Mouse (Mus musculus) cerebellum, adult 11-12 months (tissue): Measurements from ENCODE around the gene Myh7.
"Not testable (repeated sequence)": the region's sequence is repeated elsewhere in the genome, so short reads cannot be mapped to it uniquely, and the experiment has no call there.

ENCODE experiments used
- DNase-seq: peaks from one replicate; pipeline ENCODE4 v3.0.0; 2022

Myh7 gene

DNA sequence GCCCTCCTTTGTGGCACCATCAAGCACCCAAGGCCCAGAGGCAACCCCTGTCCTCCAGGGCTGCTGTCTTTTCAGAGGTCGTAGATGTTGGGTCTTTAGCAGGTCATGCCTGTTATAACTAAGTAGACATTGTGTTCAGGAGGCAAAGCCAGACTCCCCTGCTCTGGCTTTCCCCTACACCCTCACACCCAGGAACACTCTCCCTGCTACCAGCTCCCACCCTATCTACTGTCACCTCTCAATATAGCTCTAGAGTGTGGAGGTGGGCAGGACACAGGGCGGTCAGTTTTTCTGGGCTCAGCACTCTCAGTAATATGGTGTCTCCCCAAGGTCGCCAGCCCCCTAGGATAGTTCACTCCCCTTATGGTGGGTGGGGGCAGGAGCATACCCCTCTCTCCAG lies 26.6 kb downstream of the Myh7 start:
- no peak for DNase-seq

DNA sequence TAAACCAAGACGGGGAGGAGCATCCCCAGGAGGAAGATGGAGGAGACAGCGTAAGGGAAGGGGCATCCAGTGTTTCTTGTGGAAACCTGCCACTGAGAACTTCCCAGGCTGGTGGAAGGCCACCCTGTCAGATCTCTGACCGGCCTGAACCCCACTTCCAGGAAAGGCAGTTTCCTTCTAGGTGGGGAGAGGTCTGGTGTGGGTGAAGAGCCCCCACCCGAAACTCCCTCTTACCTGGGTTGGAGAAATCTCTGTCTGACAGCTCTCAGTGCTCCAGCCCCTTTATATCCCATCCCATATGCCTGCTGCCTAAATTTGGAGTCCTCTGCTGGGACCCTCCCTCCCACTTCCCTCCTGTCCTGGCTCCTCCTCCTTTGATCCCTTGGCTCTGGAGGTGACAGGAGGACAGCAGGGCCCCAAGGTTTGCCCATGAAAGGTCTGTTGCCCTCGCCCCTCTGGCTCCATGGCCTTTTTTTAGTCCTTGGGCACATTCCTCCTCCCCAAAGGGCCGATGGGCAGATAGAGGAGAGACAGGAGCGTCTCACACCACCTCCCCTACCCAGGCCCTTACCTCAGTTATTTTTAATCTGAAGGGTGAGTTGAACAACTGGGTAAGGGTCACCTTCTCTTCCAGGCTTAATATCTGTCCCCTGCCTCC lies 28.0 kb downstream of the Myh7 start, which contains the start of gene Myh6:
Gene Myh6 (minus strand): TSS at position 608 of the 658 bp plus-strand sequence.
- DNase-seq, result no peak

DNA sequence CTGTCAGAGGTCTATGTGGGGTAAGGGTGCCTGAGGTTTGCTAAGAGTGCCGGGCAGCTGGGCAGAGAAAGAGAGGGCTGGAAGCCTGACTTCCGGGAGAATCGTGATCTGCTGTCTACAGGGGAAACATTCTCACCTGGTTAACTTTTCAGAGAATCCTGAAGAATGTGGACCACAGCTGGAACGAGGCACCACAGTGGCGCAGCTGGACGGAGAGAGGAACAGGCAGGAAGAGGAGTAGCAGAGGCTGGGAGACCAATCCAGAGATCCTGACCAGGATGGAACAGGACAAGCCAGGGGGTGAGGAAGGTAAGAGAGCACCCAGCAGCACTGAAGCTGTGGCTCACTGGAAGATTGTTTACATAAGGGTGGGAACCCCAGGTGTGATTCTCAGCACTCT lies 28.8 kb downstream of the Myh7 start:
- DNase-seq, result no peak

DNA sequence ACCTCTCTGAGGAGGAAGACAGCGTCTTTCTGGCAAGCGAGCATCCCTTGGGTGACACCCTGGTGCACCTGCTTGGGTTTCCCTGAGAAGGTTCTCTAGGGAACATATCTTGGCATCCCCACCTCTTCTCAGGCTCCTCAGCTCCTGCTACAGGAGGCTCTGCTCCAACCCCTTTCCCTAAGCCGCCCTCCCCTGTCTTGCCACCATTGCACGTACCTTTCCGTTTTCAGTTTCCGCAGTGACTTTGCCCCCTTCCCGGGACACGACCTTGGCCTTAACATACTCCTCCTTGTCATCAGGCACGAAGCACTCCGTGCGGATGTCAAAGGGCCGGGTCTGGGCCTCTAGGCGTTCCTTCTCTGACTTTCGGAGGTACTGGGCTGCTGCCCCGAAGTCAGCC lies 29.4 kb downstream of the Myh7 start:
- no peak for DNase-seq

DNA sequence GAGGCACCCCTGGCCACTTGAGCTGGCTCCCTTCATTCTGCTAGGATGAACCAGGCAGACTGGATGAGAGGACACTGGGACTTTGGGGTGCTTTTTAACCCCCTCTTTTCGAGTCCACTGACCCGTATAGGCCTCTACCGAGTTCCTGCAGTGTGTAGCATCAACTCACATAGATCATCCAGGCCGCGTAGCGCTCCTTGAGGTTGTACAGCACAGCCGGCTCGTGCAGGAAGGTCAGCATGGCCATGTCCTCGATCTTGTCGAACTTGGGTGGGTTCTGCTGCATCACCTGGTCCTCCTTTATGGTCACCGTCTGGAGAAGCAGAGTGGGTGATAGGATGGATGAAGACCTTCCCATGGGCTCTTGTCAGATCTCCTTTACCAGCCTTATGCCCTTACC lies 30.7 kb downstream of the Myh7 start:
- no peak for DNase-seq

DNA sequence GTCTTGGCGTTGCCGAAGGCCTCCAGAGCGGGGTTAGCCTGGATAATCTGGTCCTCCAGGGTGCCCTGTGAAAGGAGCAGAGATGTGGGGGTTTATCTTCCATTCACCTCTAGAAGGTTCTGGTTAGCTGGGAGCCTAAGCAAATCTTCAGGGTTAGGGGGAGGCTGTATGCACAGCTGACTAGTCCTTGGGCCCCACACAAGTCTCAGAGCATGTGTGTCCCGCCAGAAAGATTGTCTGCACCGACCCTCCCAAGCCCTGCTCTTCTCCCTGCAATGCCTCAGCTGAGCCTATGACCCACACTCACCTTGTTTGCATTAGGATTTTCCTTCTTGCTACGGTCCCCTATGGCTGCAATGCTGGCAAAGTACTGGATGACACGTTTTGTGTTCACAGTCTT lies 31.7 kb downstream of the Myh7 start:
- no peak for DNase-seq

DNA sequence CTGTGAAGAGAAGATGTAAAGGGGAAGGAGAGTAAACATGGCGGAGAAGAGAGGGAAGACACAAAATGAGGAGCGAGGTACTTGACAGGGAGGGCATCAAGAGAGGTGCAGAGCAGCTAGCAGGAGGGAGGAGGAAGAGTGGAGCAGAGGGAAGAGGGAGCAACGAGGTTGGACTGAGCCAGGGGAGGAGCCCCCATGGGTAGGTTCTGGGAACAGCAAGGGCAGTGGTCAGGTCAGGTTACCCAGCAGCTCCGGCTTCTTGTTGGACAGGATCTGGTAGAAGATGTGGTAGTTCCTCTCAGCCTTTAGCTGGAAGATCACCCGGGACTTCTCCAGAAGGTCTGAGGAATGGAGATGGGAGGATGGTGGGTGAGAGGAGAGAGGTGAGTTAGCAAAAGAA lies 32.9 kb downstream of the Myh7 start:
- no peak for DNase-seq

DNA sequence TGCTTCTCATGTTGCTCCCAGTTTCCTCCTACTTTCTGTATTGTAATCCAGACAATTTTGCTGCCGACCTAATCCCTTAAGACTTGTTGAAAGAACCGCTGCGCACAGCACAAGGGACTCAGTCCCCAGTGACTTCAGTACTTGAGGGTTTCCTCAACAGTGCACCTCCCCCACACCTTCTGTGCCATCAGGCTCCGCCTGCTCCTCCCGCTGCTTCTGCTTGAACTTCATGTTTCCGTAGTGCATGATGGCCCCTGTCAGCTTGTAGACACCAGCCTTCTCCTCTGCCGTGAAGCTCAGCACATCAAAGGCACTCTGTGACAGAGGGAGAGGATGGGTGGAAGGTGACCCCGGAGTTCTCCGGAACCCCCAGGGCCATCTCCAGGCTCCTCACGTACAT lies 33.7 kb downstream of the Myh7 start:
- DNase-seq, result no peak

DNA sequence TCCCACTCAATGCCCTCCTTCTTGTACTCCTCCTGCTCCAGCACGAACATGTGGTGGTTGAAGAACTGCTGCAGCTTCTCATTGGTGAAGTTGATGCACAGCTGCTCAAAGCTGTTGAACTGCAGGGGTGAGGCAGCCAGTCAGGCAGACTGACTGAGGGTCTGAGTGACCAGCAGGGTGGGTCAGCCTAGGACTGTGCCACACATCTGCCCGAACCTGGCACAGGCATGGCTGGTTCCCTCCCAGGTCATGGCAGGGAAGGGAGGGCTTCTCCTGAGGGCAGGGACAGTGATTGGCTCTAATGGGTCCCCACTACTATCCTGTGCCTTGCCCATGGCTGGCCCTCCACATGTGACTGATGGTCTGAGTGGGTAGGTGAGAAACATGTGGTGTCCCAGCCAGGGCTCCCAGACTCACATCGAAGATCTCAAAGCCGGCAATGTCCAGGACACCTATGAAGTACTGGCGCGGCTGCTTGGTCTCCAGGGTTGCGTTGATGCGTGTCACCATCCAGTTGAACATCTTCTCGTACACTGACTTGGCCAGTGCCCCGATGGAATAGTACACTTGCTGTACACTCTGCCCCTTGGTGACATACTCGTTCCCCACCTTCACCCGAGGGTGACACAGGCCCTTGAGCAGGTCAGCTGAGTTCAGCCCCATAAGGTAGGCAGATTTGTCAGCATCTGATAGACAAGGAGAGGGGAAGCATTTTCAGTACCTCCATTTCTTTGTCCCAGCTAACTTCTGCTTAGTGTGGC lies 34.4 kb downstream of the Myh7 start:
- not testable (repeated sequence) for DNase-seq

DNA sequence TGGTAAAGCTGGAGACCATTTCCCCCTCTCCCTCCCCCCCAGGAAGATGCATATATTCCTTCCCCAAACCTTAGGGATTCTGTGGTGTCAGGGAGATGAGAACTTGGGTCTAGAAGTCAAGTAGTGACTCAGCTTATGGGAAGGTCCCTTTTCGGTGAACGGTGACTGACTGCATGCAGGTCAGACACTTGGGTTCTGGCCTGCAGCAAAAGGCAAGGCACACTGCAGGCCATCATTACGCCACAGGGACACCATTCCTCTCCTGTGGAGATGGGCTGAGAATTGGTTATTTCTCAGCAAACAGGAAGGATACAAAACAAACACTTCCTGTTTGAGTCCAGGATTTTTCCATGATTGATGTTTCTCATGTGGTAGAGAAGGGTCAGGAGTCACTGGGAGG lies 35.2 kb downstream of the Myh7 start:
- DNase-seq, result no peak

DNA sequence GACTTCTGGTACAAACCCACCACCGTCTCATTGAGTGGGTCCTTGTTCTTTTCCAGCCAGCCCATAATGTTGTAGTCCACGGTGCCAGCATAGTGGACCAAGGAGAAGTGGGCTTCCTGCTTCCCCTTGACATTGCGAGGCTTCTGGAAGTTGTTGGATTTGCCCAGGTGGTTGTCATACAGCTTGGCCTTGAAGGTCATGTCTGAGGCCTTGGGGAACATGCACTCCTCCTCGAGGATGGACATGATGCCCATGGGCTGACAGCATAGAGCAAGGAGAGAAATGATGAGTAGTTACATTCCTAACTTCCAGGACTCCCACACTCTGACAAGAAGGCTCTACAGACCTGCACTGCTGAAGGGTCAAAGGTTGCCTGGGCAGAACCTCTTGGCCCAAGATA lies 35.9 kb downstream of the Myh7 start:
- no peak for DNase-seq

DNA sequence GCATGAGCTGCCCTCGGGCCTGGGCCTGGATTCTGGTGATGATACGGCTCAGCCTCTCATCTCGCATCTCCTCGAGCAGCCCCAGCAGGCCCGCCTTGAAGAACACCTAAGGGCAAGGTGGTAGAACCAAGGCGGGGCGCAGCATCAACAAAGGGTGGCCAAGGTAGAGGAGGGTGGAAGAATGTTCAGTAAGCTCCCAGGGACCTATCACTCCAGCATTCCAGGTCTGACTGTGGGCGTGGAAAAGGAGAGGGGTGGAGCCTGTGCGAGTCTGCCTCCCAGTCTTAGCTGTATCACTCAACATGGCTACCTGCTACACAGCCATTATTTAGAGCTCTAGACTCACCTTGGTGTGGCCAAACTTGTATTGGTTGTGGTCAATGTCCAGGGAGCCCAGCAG lies 37.9 kb downstream of the Myh7 start:
- DNase-seq, result no peak

DNA sequence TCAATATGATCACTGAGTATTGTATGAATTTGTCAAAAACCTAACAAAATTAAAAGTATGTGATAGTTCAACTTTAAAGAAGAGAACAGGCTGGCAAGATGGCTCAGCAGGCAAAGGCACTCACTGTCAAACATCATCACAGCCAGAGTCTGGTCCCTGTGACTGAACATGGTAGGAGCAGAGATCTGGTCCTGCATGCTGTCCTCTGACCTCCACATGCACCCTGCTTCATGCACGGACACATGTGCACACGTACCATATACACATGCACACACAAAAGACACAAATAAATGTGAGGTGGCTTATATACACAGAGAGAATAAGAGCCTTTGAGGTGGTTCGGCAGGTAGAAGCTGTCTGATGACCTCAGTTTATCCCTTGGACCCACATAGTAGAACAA lies 38.9 kb downstream of the Myh7 start:
- DNase-seq, result no peak

DNA sequence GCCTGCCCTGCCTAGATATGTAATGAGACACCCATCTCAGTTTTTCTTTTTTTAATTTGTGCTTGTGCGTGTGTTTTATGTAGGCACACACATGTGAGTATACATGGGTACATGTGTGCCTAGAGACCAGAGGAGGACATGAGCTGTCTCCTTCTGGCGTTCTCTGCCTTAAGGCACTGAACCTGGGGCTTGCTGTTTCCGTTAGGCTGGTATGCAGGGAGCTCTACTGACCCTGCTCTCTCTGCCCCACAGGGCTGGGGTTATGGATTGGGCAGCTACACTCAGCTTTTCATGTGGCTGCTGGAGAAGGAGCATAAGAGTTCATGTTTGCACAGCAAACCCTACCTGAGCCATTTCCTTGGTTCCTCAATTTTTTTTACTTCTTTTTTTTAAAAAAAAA lies 40.0 kb downstream of the Myh7 start:
- no peak for DNase-seq

DNA sequence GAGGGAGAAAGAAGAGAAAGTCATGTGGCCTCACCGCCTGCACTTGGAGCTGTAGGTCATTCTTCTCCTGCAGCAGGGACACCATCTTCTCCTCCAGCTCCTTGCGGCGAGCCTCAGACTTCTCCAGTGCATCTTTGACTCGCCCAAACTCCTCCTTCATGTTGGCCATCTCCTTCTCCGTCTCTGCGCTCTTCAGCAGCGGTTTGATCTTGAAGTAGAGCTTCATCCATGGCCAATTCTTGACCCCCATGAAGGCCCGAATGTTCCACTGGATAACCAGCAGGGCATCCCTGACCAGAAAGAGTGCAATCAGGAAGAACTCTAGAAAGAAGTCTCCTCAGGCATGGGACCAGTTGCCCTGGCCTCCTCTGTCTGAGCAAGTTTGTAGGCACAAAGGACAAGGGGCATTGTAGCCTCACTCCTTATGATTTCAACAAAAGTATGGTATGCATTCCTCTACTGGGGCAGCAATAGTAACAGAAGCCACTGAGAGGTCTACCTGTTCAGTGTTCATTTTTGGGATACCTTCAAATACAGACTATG lies 40.7 kb downstream of the Myh7 start:
- no peak for DNase-seq

DNA sequence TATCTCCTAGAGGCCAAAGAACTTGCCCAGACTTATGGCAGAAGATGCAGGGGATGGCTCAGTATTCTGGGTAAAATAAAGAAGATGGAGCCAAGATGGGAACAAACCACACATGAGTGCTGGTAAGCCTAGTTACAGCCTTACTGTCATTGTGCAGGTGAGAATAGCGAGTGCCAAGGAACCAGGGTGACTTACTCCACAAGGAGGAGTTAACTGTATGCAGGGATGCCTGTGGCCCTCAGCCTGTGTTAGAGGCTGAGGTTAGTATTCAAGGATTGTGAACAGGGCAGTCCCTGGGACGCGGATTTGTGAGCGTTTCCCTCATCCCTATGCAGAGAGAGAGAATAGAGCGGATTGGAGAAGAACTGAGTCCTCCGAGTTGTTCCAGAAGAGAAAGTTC lies 42.8 kb downstream of the Myh7 start:
- no peak for DNase-seq

DNA sequence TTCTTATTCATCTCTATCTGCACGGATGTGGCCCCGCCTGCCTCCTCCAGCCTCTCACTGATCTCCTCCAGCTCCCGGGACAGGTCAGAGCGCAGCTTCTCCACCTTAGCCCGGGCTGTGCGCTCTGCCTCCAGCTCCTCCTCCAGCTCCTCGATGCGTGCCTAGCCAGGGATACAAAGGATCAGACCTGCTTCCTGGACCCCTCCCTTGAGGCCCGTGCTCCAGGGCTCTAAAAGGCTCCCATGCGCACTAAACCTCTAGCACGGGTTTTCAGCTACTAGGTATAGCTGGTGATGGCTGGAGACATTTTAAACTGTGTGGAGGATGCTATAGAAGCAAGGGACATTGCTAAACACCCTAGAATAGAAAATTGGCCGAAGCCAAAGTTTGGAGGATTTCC lies 43.9 kb downstream of the Myh7 start:
- no peak for DNase-seq

DNA sequence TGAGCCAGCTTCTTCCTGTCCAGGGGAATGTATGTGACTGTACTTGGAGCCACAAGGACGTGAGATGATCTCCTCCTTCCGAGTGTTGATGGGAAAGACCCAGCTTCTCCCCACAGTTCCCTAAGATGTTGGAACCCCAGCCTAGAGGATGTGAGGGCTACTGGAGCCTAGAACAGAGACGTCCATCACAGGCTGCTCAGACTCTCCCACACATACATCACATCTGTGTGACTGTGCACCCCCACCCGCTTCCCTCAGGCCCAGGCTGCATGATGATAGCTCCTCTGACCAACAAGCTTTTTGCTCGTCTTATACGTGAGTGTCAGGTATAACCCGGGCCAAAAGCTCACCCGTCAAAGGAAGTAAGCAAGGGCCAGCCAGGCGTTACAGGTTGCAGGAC lies 45.6 kb downstream of the Myh7 start:
- DNase-seq, result no peak

DNA sequence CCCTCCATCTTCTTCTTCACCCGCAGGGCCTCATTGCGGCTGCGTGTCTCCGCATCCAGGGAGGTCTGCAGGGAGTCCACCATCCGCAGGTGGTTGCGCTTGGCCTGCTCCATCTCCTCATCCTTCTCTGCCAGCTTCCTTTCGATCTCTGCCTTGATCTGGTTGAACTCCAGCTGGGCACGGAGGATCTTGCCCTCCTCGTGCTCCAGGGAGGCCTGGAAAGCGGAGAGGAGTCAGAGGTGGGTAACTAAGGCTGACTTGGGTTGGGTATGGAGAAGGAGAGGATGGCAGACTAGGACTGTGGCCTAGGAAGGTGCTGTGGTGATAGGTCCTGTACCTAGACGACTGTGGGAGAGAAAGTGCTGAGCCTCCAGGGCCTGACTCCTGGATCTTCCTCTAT lies 47.4 kb downstream of the Myh7 start:
- not testable (repeated sequence) for DNase-seq

DNA sequence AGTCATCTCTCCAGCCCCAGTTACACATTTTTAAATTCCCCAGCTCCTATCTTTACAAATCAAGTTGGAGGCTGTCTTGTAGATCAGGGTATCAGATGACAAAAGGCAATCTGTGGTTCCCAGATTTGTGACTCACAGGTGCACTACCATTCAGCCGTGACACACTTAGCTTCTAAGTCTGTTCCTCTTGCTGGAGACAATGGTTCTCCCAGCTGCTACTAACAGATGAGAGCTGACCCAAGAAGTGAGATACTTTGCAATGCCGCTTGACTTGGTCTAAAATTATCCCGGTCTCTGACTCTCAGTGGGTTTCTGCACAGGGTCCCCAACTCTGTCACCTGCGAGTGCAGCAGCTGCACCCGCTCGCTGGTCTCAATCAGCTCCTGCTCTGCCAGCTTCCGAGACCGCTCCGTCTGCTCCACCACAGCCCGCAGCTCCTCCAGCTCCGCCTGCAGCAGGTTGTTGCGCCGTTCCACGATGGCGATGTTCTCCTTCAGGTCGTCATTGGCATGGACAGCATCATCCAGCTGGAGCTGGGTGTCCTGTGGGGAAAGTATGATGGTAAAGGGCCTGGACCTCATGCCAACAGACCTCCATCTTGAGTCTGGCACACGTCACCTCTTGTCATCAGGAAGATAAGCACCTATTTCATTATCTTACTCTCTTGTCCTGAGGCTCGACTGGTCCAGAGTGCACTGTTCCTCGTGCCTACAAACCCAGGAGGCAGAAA lies 48.3 kb downstream of the Myh7 start:
- DNase-seq, result no peak

DNA sequence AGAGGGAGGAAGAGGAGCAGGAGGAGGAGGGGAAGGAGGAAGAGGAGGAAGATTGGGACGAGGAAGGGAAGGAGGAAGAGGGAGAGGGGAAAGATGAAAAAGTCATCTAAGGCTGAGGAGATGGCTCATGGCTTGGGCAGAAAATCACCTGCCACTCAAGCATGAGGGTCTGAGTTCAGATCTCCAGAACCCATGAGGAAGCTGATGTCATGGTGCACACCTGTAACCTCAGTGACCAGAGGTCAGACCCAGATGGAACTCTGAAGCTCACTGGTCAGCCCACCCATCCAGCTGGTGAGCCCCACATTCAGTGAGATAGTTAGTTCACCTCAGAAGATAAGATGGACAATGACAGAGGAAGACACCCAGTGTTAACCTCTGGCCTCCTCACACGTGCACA lies 49.5 kb downstream of the Myh7 start:
- DNase-seq, result no peak

DNA sequence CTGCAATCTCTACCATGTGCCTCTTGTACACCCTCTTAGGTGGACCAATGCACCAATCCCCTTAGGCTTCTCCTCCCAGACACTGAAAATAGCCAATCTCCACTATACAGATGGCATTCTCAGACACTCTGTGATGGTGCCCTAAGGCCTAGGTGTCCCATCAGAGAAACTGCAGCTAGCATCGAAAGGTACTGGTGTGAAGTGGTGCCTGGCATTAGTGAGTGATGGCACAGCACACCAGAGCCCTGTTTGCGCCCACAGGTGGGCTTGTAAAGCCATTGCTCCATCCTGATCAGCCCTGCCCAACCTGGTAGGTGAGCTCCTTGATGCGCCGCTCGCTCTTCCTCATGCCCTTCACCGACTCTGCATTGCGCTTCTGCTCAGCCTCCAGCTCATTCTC lies 50.5 kb downstream of the Myh7 start:
- DNase-seq, result no peak

DNA sequence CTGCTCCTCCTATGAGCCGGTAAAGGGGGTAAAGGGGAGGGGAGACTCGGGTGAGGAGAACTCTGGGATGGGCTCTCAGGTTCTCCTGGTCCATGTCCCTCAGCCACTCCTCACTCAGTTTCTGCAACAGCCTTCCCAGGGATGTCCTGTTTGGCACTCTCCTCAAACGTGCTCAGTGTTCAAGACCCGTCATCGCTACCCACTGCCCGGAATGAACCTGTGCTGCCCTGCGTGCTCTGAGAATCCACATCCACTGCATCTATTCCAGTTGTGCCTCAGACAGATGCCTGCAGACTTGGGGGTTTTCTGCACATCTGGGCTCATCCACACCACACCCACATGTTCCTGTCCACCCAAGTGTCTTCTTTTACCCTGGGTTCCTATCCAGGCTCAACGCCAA lies 51.9 kb downstream of the Myh7 start:
- no peak for DNase-seq
